Mouse (Mus musculus) testis, postnatal 10 days (tissue): ENCODE measurements around the gene Zfp512b.

Experiments used
- DNase-seq: peaks from one replicate; pipeline ENCODE4 v3.0.0; 2021; ENCODE audit warnings: low spot score

Zfp512b gene

GRCm38 (mm10) chr2:181572921-181573920 is 19.4 kb downstream of the Zfp512b start:
- DNase-seq, result peak; percentile 41

DNA sequence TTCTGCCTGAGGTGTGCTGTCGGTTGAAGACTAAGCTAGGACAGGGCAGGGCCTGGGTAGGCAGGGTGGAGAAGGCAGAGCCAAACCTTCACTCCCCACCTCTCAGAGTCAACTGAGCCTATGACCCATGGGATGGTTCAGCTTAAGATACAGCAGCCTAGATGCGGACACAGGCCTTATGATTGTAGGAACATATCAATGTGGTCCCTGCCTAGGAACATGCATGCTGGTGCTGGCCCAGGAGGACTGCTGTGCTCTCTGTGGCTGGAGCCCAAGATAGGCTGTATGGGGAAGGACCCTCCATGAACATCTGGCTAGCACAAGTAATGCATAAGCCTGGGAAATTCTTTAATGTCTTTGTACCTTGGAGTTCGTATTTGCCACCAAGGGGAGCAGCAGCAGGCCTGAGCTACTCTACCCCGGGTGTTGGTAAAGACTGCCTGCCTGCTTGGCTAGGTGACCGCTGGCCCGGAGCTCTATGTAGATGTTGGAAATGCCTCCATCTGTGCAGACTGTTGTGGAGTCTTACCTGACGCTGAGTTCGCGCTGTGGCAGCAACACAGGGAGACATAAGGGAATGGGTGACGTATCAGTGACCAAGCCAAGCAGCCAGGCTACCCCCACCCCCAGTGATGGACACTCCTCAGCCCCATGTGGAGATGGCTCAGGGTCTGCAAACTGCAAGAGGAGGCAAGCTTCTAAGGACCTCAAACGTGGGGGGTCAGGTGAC is 20.5 kb downstream of the Zfp512b start:
- DNase-seq, result peak; percentile 36

DNA sequence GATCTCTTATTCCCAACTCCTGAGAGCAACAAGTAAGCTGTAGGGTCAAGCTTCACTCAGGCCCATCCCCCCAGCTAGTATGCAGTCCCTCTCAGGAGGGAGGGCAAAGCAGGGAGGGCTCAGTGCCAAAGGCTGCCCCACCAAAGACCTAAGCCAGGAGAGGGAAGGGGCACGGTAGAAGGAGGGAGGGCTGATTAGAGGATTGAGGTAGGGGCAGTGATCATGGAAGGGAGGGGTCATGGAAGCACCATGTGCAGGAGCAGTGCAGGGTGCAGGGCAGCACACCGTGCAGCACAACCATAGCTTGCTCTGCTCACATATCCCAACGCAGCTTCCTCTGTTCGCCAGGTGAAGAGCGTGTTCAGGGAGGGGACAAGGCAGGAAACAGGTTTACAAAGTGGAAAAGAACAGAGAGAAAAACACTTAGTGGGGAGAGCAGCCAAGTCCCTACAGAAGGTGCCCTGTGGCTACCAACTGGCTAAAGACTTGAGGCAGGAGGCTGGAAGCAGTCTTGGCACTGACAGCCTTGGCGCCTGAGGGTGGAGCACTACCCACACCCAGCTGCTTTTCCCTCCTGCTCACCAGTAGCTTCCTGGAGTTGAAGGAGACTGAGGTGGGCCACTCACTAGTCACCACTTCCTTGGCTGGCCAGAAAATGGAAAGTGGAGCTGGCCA is 21.5 kb downstream of the Zfp512b start:
- peak; percentile 42 for DNase-seq

- DNase-seq, result peak; percentile 45
Observed at GRCm38 (mm10) chr2:181570375-181570774, 22.2 kb downstream of the Zfp512b start.

DNA sequence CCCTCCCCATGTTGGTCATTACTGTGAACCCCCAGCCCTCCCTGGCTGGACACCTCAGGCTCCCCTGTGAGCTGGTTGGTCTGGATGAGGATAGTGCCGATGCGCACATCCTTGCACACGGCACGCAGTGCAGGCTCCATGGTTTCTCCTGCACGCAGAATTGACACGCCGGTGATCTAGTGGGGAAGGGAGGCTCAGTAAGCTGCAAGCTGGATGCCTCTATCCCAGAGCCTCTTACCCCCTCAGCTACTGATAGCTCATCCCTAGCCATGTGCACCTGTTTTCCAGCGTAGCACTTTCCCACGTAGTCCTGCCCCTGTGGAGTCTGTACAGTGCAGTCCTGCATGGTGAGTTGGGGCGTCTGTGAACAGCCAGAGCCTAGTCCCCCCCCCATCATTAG is 22.7 kb downstream of the Zfp512b start:
- DNase-seq, result no peak

DNA sequence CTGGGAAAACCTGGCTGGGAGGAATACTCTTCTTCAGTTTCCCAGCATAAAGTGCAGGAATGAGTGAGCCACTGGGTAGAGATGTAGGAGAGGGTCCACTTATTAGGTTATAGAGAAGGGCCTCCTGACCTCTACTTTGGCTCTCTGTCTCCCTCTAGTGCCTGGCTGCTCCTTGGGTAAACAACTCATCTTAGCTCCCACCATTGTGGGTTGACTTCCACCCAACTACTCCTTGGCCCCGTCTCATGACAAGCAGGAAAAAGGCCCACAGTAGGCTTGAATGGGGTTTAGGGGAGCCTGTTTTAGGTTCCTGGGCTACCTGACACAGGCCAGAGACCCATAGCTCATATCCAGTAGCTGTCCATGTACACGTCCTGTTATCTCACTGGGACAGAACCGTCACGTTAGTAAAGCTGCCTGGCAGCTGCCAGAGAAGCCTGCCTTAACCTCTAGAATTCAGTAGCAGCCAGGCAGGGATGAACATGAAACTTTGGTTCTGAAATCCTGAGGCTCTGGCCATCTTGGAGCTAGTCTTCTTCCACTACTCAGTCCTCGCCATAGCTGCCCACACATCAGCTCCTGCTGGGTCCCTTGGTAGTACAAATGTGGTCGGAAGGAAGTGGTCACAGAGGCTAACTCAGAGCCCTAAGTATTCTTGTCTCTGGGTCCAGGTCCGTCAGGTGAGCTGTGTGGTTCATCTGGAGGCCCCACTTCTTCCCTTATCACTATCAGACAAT is 24.2 kb downstream of the Zfp512b start:
- DNase-seq, result peak; percentile 67

GRCm38 (mm10) chr2:181567338-181567737 is 25.3 kb downstream of the Zfp512b start:
- DNase-seq, result no peak

GRCm38 (mm10) chr2:181553772-181554171 is 38.8 kb downstream of the Zfp512b start:
- no peak for DNase-seq

DNA sequence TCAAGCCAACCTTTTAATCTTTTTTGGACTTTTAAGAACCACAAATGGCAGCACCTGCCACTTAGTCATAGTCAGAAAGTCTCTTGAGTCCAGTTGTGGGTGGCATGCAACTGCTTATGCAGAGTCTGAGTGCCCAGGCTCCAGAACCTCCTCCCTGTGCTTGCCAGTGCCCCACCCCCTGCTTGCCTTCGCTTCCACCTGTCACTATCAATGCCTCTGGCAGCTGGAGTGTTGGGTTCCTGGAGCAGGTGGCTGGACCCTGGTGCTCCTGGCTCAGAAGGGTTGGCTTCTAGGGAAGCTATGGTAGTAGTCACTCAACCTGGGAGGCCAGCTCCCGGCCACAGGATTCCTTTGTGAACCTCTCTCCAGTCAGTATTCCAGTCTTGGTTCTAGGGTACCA is 42.4 kb downstream of the Zfp512b start:
- no peak for DNase-seq

DNA sequence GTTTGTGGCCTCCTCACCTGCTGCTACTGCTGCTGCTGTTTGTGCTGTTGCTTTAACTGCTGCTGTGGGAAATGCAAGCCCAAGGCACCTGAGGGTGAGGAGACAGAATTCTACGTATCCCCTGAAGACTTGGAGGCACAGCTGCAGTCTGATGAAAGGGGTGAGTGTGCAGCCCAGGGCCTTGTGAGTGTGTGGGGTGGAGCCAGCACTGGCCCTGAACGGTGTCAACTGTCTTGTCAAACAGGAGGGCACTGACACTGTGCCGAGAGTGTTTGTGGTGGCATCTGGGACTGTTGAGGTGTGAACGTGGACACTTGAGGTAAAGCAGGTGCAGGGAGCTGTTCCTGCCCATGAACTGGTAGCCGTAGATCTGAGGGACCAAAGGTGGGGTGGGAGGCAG is 43.9 kb downstream of the Zfp512b start:
- DNase-seq, result no peak

DNA sequence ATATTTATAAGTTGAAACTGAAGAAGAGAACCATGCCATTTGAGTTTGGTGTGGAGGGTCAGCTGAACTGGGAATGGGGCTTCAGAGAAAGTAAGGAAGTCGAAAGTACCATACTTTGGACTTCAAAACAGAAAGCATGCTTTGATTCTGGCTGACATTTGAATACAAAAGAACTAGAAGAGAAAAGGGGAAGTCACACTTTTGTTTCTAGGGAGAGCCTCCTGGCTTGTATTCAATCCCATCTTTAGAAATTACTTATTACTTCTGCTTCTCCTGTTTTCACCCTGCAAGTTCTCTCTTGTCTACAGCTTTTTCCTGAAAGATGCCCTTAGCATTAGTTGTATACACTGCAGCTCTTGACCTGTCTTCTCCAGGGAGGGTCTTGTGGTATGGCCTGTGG is 44.4 kb downstream of the Zfp512b start:
- DNase-seq, result no peak

- DNase-seq, result no peak
Observed at GRCm38 (mm10) chr2:181546142-181546541, 46.5 kb downstream of the Zfp512b start.

GRCm38 (mm10) chr2:181541761-181542380 is 50.7 kb downstream of the Zfp512b start:
- DNase-seq, result no peak

GRCm38 (mm10) chr2:181537444-181538047 is 55.1 kb downstream of the Zfp512b start:
- DNase-seq, result no peak

GRCm38 (mm10) chr2:181536410-181536809 is 56.2 kb downstream of the Zfp512b start:
- no peak for DNase-seq

DNA sequence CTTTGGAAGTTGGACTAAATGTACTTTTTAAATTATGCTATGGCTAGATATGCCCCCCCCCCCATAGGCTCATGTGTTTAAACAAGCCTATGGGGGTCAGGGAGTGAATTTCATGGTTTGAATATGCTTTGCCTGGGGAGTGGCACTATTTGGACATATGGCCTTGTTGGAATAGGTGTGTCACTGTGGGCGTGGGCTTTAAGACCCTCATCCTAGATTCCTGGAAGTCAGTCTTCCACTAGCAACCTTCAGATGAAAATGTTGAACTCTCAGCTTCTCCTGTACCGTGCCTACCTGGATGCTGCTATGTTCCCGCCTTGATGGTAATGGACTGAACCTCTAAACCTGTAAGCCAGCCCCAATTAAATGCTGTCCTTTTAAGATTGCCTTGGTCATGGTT is 60.0 kb downstream of the Zfp512b start:
- no peak for DNase-seq
